Comparison of ENCODE assay signal across 19 mouse cellular contexts in genomic region chr7:12017829-12018228, GRCm38 (mm10). TPM values are rescaled to one million over a fixed set of nuclear protein-coding genes. Genes with fewer than 3 reads are reported as not detected.
DNase-seq lines count a peak whose midpoint lies in the region; ATAC-seq lines count a peak whose summit lies in the region.
"Not testable (repeated sequence)": the region's sequence is repeated elsewhere in the genome, so short reads cannot be mapped to it uniquely, and the experiment has no call there.
"Had no signal": no experiment of that assay in that cellular context is flagged by ENCODE, and none has a peak within 500 bp of the region (broad histone marks: within the 10 kb centered on the region; RNA-seq: fewer than 3 reads in every experiment).

No protein-coding gene starts in this region.

- not testable (repeated sequence) for H3K9ac ChIP-seq in hindbrain, embryonic 11.5 days (ENCODE audit: low read depth, low read length); intestine, embryonic 14.5 days (ENCODE audit: low read length); limb, embryonic 13.5 days; liver, embryonic 12.5 days; midbrain, embryonic 12.5 days (replicated peaks); neural tube, embryonic 11.5 days (ENCODE audit: low read length)

- H3K36me3 ChIP-seq in hindbrain, embryonic 11.5 days (ENCODE audit: control insufficient read depth, insufficient read depth, low read length); intestine, embryonic 14.5 days (ENCODE audit: control insufficient read depth, insufficient read depth, low read length); limb, embryonic 13.5 days; liver, embryonic 12.5 days; midbrain, embryonic 12.5 days; neural tube, embryonic 11.5 days (ENCODE audit: control insufficient read depth, insufficient read depth, low read length): not testable (repeated sequence)

- H3K4me1 ChIP-seq in hindbrain, embryonic 11.5 days (replicated peaks; ENCODE audit: control insufficient read depth, insufficient read depth, low read length); intestine, embryonic 14.5 days (replicated peaks; ENCODE audit: control insufficient read depth, insufficient read depth, low read length); limb, embryonic 13.5 days; liver, embryonic 12.5 days; midbrain, embryonic 12.5 days; neural tube, embryonic 11.5 days (ENCODE audit: control insufficient read depth, insufficient read depth, low read length): not testable (repeated sequence)

- H3K27ac ChIP-seq in hindbrain, embryonic 11.5 days (ENCODE audit: low read depth, low read length); intestine, embryonic 14.5 days (ENCODE audit: low read depth); limb, embryonic 13.5 days; liver, embryonic 12.5 days; midbrain, embryonic 12.5 days (replicated peaks); neural tube, embryonic 11.5 days (ENCODE audit: low read depth, low read length): not testable (repeated sequence)

- not testable (repeated sequence) for H3K4me3 ChIP-seq in hindbrain, embryonic 11.5 days (ENCODE audit: low read depth, low read length); intestine, embryonic 14.5 days (ENCODE audit: low read depth, low read length); limb, embryonic 13.5 days; liver, embryonic 12.5 days; midbrain, embryonic 12.5 days; neural tube, embryonic 11.5 days (ENCODE audit: low read depth, low read length)

- H3K4me2 ChIP-seq in hindbrain, embryonic 11.5 days (replicated peaks; ENCODE audit: low read depth, low read length); intestine, embryonic 14.5 days (ENCODE audit: low read length); limb, embryonic 13.5 days (replicated peaks); liver, embryonic 12.5 days; midbrain, embryonic 12.5 days (replicated peaks); neural tube, embryonic 11.5 days (ENCODE audit: low read depth): not testable (repeated sequence)

- peaks cover 38% of the 10 kb centered on the region for H3K9me3 ChIP-seq in hindbrain, embryonic 11.5 days (ENCODE audit: control insufficient read depth, low read length)
- peaks cover 45% of the 10 kb centered on the region for H3K9me3 ChIP-seq in intestine, embryonic 14.5 days (ENCODE audit: control insufficient read depth, low read length)
- H3K9me3 ChIP-seq in limb, embryonic 13.5 days, result not testable (repeated sequence)
- H3K9me3 ChIP-seq in liver, embryonic 12.5 days (replicated peaks), result peaks cover 54% of the 10 kb centered on the region
- peaks cover 58% of the 10 kb centered on the region for H3K9me3 ChIP-seq in midbrain, embryonic 12.5 days
- H3K9me3 ChIP-seq in neural tube, embryonic 11.5 days (ENCODE audit: control insufficient read depth, low read length), result peaks cover 48% of the 10 kb centered on the region

- peak; percentile 64; the same call in 1 of the 2 replicates for ATAC-seq in hindbrain, embryonic 11.5 days (ENCODE audit: low FRiP score)
- 0 out of 2 replicates have a peak, but pooled peaks have one; percentile 55 for ATAC-seq in intestine, embryonic 14.5 days (replicated peaks; ENCODE audit: low FRiP score, low TSS enrichment, low read depth)
- peak; percentile 72; the same call in 1 of the 2 replicates for ATAC-seq in limb, embryonic 13.5 days (ENCODE audit: low FRiP score, low read depth)
- ATAC-seq in liver, embryonic 12.5 days, result peak; percentile 55; the same call in 1 of the 2 replicates
- ATAC-seq in midbrain, embryonic 12.5 days (ENCODE audit: low FRiP score, low read depth), result peak; percentile 56; the same call in 1 of the 2 replicates
- ATAC-seq in neural tube, embryonic 11.5 days (ENCODE audit: insufficient read depth, low FRiP score, low TSS enrichment), result peak; percentile 55

- not testable (repeated sequence) for DNase-seq in hindbrain, embryonic 11.5 days (ENCODE audit: low spot score); intestine, embryonic 14.5 days (ENCODE audit: low spot score); neural tube, embryonic 11.5 days (ENCODE audit: low spot score)

- H3K27me3 ChIP-seq in hindbrain, embryonic 11.5 days (ENCODE audit: control insufficient read depth, insufficient read depth, low read length); intestine, embryonic 14.5 days (replicated peaks; ENCODE audit: control insufficient read depth, insufficient read depth, low read length); limb, embryonic 13.5 days; liver, embryonic 12.5 days (replicated peaks); midbrain, embryonic 12.5 days; neural tube, embryonic 11.5 days (ENCODE audit: control insufficient read depth, insufficient read depth, low read length): not testable (repeated sequence)

- WGBS in hindbrain, embryonic 11.5 days, result 83% methylated on average over 2 of the region's 2 CpGs
- 84% methylated on average over 2 of the region's 2 CpGs for WGBS in intestine, embryonic 14.5 days
- whole genome bisulfite sequencing in limb, embryonic 13.5 days, result 64% methylated on average over 2 of the region's 2 CpGs
- 63% methylated on average over 2 of the region's 2 CpGs for WGBS in liver, embryonic 12.5 days (ENCODE audit: insufficient replicate concordance)
- WGBS in midbrain, embryonic 12.5 days, result 76% methylated on average over 2 of the region's 2 CpGs
- 79% methylated on average over 2 of the region's 2 CpGs for WGBS in neural tube, embryonic 11.5 days

RNA-seq across cellular contexts. Expression of gene Vmn1r77, which starts 18.7 kb away (rescaled TPM):
- polyA plus RNA-seq in hindbrain, embryonic 11.5 days (2014; fragmentation: Nextera tagmentation; extraction: Ambion mirVana), result not detected in 2 replicates
- polyA plus RNA-seq in intestine, embryonic 14.5 days (2014; fragmentation: Nextera tagmentation; extraction: Ambion mirVana), result not detected in 2 replicates
- polyA plus RNA-seq in limb, embryonic 13.5 days (2015; fragmentation: Nextera tagmentation; extraction: Ambion mirVana), result not detected in 2 replicates
- polyA plus RNA-seq in liver, embryonic 12.5 days (2016; fragmentation: Nextera tagmentation; extraction: Ambion mirVana), result not detected in 2 replicates
- not detected in 2 replicates for polyA plus RNA-seq in midbrain, embryonic 12.5 days (2016; fragmentation: Nextera tagmentation; extraction: Ambion mirVana)
- not detected in 2 replicates for polyA plus RNA-seq in neural tube, embryonic 11.5 days (2014; fragmentation: Nextera tagmentation; extraction: Ambion mirVana)
- polyA plus RNA-seq: adrenal gland, adult 2 months; C2C12; CD4-positive, CD25-positive, alpha-beta regulatory T cell, adult 4 months; cerebellum, adult 2 months; embryonic facial prominence, embryonic 12.5 days; forebrain, embryonic 13.5 days; forebrain, embryonic 16.5 days; heart, adult 2 months; heart, embryonic 10.5 days; heart, embryonic 13.5 days; heart, embryonic 16.5 days; hindbrain, embryonic 13.5 days; hindbrain, postnatal 0 days had no signal
